Mouse (Mus musculus): ENCODE data around the gene Klk1b1. TPM values are rescaled to one million over a fixed set of nuclear protein-coding genes. Genes with fewer than 3 reads are reported as not detected.
"Not testable (repeated sequence)": the region's sequence is repeated elsewhere in the genome, so short reads cannot be mapped to it uniquely, and the experiment has no call there.

The Klk1b1 gene
- polyA plus RNA-seq, 1 experiment from 2014 or later: not detected

GRCm38 (mm10) chr7:43975761-43976160 is 9.2 kb downstream of the Klk1b1 start, which contains the start of gene Klk1b9:
TSS of gene Klk1b9 (plus strand) at chr7:43976061.
- not testable (repeated sequence) for H3K27me3 ChIP-seq (replicated peaks; ENCODE audit: control insufficient read depth, insufficient read depth, low read length); H3K4me2 ChIP-seq (ENCODE audit: low read depth, low read length); H3K9me3 ChIP-seq (ENCODE audit: control insufficient read depth, low read length); H3K9ac ChIP-seq (ENCODE audit: low read depth, low read length); H3K4me1 ChIP-seq (ENCODE audit: control insufficient read depth, insufficient read depth, low read length); H3K36me3 ChIP-seq (ENCODE audit: control insufficient read depth, insufficient read depth, low read length); H3K27ac ChIP-seq (ENCODE audit: low read length); H3K4me3 ChIP-seq (ENCODE audit: low read length); ATAC-seq
- 80% methylated on average over 1 of the region's 1 CpGs for WGBS

DNA sequence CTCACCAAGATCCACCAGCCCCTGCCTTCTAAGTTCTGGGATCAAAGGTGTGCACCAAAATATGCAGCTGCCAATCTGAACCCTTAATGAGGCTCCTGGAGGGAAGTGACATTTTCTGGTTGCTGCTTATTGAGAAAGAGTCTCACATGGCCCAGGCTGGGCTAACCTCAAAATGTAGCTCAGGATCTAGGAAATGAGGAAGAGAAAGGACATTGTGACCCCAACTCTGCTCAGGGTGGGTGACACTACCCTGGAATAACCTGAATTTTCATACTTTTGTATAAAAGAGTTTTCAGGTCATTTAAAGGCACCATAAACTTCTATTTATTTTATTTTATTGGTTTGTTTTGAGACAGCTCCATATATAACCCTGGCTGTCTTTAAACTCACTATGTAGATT is 19.1 kb downstream of the Klk1b1 start:
- no peak overlapping the region for H3K4me2 ChIP-seq (ENCODE audit: low read depth, low read length)
- ATAC-seq: no peak
- H3K4me3 ChIP-seq (ENCODE audit: low read length): no peak overlapping the region
- no peaks in the 10 kb centered on the region for H3K9me3 ChIP-seq (ENCODE audit: control insufficient read depth, low read length)
- no peak overlapping the region for H3K27ac ChIP-seq (ENCODE audit: low read length)
- H3K27me3 ChIP-seq (replicated peaks; ENCODE audit: control insufficient read depth, insufficient read depth, low read length): no peaks in the 10 kb centered on the region
- no peaks in the 10 kb centered on the region for H3K4me1 ChIP-seq (ENCODE audit: control insufficient read depth, insufficient read depth, low read length)
- no peak overlapping the region for H3K9ac ChIP-seq (ENCODE audit: low read depth, low read length)
- no peaks in the 10 kb centered on the region for H3K36me3 ChIP-seq (ENCODE audit: control insufficient read depth, insufficient read depth, low read length)

- H3K4me3 ChIP-seq (ENCODE audit: low read length); H3K36me3 ChIP-seq (ENCODE audit: control insufficient read depth, insufficient read depth, low read length); H3K27ac ChIP-seq (ENCODE audit: low read length); H3K27me3 ChIP-seq (replicated peaks; ENCODE audit: control insufficient read depth, insufficient read depth, low read length); H3K9me3 ChIP-seq (ENCODE audit: control insufficient read depth, low read length); H3K9ac ChIP-seq (ENCODE audit: low read depth, low read length); H3K4me2 ChIP-seq (ENCODE audit: low read depth, low read length); ATAC-seq; H3K4me1 ChIP-seq (ENCODE audit: control insufficient read depth, insufficient read depth, low read length): not testable (repeated sequence)
- 83% methylated on average over 1 of the region's 1 CpGs for WGBS
Observed at GRCm38 (mm10) chr7:43994821-43995220, 28.3 kb downstream of the Klk1b1 start.

- not testable (repeated sequence) for H3K27ac ChIP-seq (ENCODE audit: low read length); H3K4me1 ChIP-seq (ENCODE audit: control insufficient read depth, insufficient read depth, low read length); ATAC-seq; H3K27me3 ChIP-seq (replicated peaks; ENCODE audit: control insufficient read depth, insufficient read depth, low read length); H3K4me2 ChIP-seq (ENCODE audit: low read depth, low read length); H3K4me3 ChIP-seq (ENCODE audit: low read length); H3K9ac ChIP-seq (ENCODE audit: low read depth, low read length); H3K9me3 ChIP-seq (ENCODE audit: control insufficient read depth, low read length); H3K36me3 ChIP-seq (ENCODE audit: control insufficient read depth, insufficient read depth, low read length)
- WGBS: 75% methylated on average over 4 of the region's 4 CpGs
Observed at GRCm38 (mm10) chr7:43995577-43995976, 29.0 kb downstream of the Klk1b1 start, which contains the start of gene Klk1b11. TSS of gene Klk1b11 (plus strand) at chr7:43995877.

DNA sequence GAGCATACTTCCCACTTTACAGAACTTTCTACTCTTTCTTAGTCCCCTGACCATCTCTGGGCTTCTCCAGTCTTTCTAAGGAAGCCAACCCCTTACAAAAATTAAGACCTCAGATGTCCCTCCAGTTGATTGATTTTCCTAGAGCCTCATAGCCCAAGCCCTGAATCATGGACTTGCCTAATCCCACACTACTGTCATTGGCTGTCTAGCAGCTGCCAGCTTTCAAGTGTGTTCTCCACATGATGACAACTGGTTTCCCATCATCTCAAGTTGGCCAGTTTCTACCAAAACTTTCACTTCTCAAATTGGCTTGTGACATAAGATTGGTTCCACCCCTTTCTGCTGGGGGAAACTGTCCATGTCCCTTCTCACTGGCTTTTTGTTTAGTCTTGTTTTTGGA is 38.3 kb downstream of the Klk1b1 start:
- Histone ChIP-seq H3K27ac (ENCODE audit: low read length) (no peak overlapping the region), H3K27me3 (replicated peaks; ENCODE audit: control insufficient read depth, insufficient read depth, low read length) (no peaks in the 10 kb centered on the region), H3K4me3 (ENCODE audit: low read length) (no peak overlapping the region), H3K9ac (ENCODE audit: low read depth, low read length) (no peak overlapping the region), H3K36me3 (ENCODE audit: control insufficient read depth, insufficient read depth, low read length) (no peaks in the 10 kb centered on the region), H3K4me2 (ENCODE audit: low read depth, low read length) (no peak overlapping the region), H3K4me1 (ENCODE audit: control insufficient read depth, insufficient read depth, low read length) (no peaks in the 10 kb centered on the region), H3K9me3 (ENCODE audit: control insufficient read depth, low read length) (no peaks in the 10 kb centered on the region)
- ATAC-seq: no peak

DNA sequence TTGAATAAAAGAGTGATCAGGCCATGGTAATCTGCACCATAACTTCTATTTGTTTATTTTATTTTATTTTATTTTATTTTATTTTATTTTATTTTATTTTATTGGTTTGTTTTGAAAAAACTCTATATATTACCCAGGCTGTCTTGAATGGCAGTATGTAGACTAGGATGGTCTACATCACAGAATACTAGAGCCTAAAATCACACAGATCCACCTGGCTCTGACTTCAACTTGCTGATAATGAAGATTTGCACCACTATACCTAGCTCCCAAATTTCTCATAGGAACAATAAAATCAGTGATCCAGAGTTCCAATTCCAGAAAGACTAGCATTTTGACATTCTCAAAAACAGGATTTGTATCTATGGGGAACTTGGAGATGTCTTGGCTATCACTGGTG is 45.3 kb downstream of the Klk1b1 start, which contains the start of gene Klk1b26:
Klk1b26 (plus strand) TSS at position 301 of the 400 bp plus-strand sequence.
- not testable (repeated sequence) for H3K4me1 ChIP-seq (ENCODE audit: control insufficient read depth, insufficient read depth, low read length); ATAC-seq; H3K9ac ChIP-seq (ENCODE audit: low read depth, low read length); H3K36me3 ChIP-seq (ENCODE audit: control insufficient read depth, insufficient read depth, low read length); H3K27me3 ChIP-seq (replicated peaks; ENCODE audit: control insufficient read depth, insufficient read depth, low read length); H3K27ac ChIP-seq (ENCODE audit: low read length); H3K4me3 ChIP-seq (ENCODE audit: low read length); H3K9me3 ChIP-seq (ENCODE audit: control insufficient read depth, low read length); H3K4me2 ChIP-seq (ENCODE audit: low read depth, low read length)

DNA sequence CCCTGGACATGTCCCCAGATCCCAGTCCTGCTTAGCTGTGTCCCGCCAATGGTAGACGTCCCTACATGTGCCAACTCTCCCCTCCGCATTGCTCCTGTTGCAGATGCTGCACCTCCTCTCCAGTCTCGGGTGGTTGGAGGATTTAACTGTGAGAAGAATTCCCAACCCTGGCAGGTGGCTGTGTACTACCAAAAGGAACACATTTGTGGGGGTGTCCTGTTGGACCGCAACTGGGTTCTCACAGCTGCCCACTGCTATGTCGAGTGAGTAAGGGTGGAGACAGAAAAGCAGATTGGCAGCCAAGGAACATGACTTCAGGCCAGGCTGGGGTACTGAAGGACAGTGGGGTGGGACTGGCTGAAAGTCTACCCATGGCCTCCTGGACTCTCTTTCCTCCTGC is 48.1 kb downstream of the Klk1b1 start:
- H3K4me3 ChIP-seq (ENCODE audit: low read length); H3K36me3 ChIP-seq (ENCODE audit: control insufficient read depth, insufficient read depth, low read length); H3K27me3 ChIP-seq (replicated peaks; ENCODE audit: control insufficient read depth, insufficient read depth, low read length); ATAC-seq; H3K27ac ChIP-seq (ENCODE audit: low read length); H3K9ac ChIP-seq (ENCODE audit: low read depth, low read length); H3K4me1 ChIP-seq (ENCODE audit: control insufficient read depth, insufficient read depth, low read length); H3K9me3 ChIP-seq (ENCODE audit: control insufficient read depth, low read length); H3K4me2 ChIP-seq (ENCODE audit: low read depth, low read length): not testable (repeated sequence)
- WGBS: 77% methylated on average over 6 of the region's 6 CpGs

DNA sequence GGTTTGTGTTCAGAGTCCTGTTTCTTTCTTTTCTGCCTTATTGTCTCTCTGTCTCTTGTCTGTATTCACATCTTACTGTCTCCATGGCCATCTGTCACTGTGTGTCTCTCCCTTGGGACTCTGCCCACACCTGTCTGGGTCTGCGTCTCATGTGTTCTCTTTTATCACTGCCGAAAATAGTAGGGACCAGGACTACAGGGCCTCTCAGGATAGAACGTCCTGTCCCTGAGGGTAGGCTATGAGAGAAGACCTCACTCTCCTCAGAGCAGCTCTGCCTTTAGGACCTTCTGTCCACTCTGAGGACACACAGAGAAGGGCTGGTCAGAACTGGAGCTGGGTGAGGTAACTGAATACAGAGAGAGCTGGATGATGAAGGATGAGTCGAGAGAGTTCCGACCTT is 48.5 kb downstream of the Klk1b1 start:
- no peak overlapping the region for H3K9ac ChIP-seq (ENCODE audit: low read depth, low read length)
- no peaks in the 10 kb centered on the region for H3K9me3 ChIP-seq (ENCODE audit: control insufficient read depth, low read length)
- H3K27ac ChIP-seq (ENCODE audit: low read length): no peak overlapping the region
- H3K36me3 ChIP-seq (ENCODE audit: control insufficient read depth, insufficient read depth, low read length): no peaks in the 10 kb centered on the region
- WGBS: 81% methylated on average over 5 of the region's 5 CpGs
- H3K27me3 ChIP-seq (replicated peaks; ENCODE audit: control insufficient read depth, insufficient read depth, low read length): no peaks in the 10 kb centered on the region
- no peaks in the 10 kb centered on the region for H3K4me1 ChIP-seq (ENCODE audit: control insufficient read depth, insufficient read depth, low read length)
- no peak for ATAC-seq
- no peak overlapping the region for H3K4me3 ChIP-seq (ENCODE audit: low read length)
- H3K4me2 ChIP-seq (ENCODE audit: low read depth, low read length): no peak overlapping the region

Other genes starting within 250 kb of the Klk1b1 start
- not detected in 2 replicates for gene Klk12, start 197.9 kb upstream of the Klk1b1 start, polyA plus RNA-seq (2015; fragmentation: Nextera tagmentation; extraction: Ambion mirVana)
- 0.75 and 1.7 TPM in 2 replicates for gene Klk11, start 192.1 kb upstream of the Klk1b1 start, polyA plus RNA-seq (2015; fragmentation: Nextera tagmentation; extraction: Ambion mirVana)
- 2.5 and 6.3 TPM in 2 replicates for gene Klk10, start 185.7 kb upstream of the Klk1b1 start, polyA plus RNA-seq (2015; fragmentation: Nextera tagmentation; extraction: Ambion mirVana)
- 0.15 TPM in 1 of 2 replicates, not detected in the other for gene Klk9, start 174.9 kb upstream of the Klk1b1 start, polyA plus RNA-seq (2015; fragmentation: Nextera tagmentation; extraction: Ambion mirVana)
- gene Klk8, start 169.2 kb upstream of the Klk1b1 start, polyA plus RNA-seq (2015; fragmentation: Nextera tagmentation; extraction: Ambion mirVana): 9.4 and 12.9 TPM in 2 replicates
- not detected in 2 replicates for gene Klk7, start 155.5 kb upstream of the Klk1b1 start, polyA plus RNA-seq (2015; fragmentation: Nextera tagmentation; extraction: Ambion mirVana)
- 0.10 TPM in 1 of 2 replicates, not detected in the other for gene Klk6, start 142.3 kb upstream of the Klk1b1 start, polyA plus RNA-seq (2015; fragmentation: Nextera tagmentation; extraction: Ambion mirVana)
- gene Klk5, start 124.8 kb upstream of the Klk1b1 start, polyA plus RNA-seq (2015; fragmentation: Nextera tagmentation; extraction: Ambion mirVana): not detected in 2 replicates
- gene Klk4, start 85.6 kb upstream of the Klk1b1 start, polyA plus RNA-seq (2015; fragmentation: Nextera tagmentation; extraction: Ambion mirVana): not detected in 2 replicates
- 0.17 TPM in 1 of 2 replicates, not detected in the other for gene Klk15, start 33.0 kb upstream of the Klk1b1 start, polyA plus RNA-seq (2015; fragmentation: Nextera tagmentation; extraction: Ambion mirVana)
- gene Klk1b8, start 16.1 kb upstream of the Klk1b1 start, polyA plus RNA-seq (2015; fragmentation: Nextera tagmentation; extraction: Ambion mirVana): 0.97 and 1.2 TPM in 2 replicates
- not detected in 2 replicates for gene Klk1b9, start 9.3 kb downstream of the Klk1b1 start, polyA plus RNA-seq (2015; fragmentation: Nextera tagmentation; extraction: Ambion mirVana)
- gene Klk1b11, start 29.1 kb downstream of the Klk1b1 start, polyA plus RNA-seq (2015; fragmentation: Nextera tagmentation; extraction: Ambion mirVana): not detected in 2 replicates
- not detected in 2 replicates for gene Klk1b26, start 45.4 kb downstream of the Klk1b1 start, polyA plus RNA-seq (2015; fragmentation: Nextera tagmentation; extraction: Ambion mirVana)
- not detected in 2 replicates for gene Klk1b27, start 85.5 kb downstream of the Klk1b1 start, polyA plus RNA-seq (2015; fragmentation: Nextera tagmentation; extraction: Ambion mirVana)
- gene Klk1b21, start 135.6 kb downstream of the Klk1b1 start, polyA plus RNA-seq (2015; fragmentation: Nextera tagmentation; extraction: Ambion mirVana): not detected in 2 replicates
- gene Klk1b22, start 145.9 kb downstream of the Klk1b1 start, polyA plus RNA-seq (2015; fragmentation: Nextera tagmentation; extraction: Ambion mirVana): not detected in 2 replicates
- 0.20 TPM in 1 of 2 replicates, not detected in the other for gene Klk1b16, start 170.0 kb downstream of the Klk1b1 start, polyA plus RNA-seq (2015; fragmentation: Nextera tagmentation; extraction: Ambion mirVana)
- gene Klk1b24, start 221.5 kb downstream of the Klk1b1 start, polyA plus RNA-seq (2015; fragmentation: Nextera tagmentation; extraction: Ambion mirVana): not detected in 2 replicates
- 0.21 and 0.55 TPM in 2 replicates for gene Klk1b3, start 231.4 kb downstream of the Klk1b1 start, polyA plus RNA-seq (2015; fragmentation: Nextera tagmentation; extraction: Ambion mirVana)
- 0.16 and 0.37 TPM in 2 replicates for gene Klk1b4, start 240.7 kb downstream of the Klk1b1 start, polyA plus RNA-seq (2015; fragmentation: Nextera tagmentation; extraction: Ambion mirVana)
- gene Klk1b5, start 249.2 kb downstream of the Klk1b1 start, polyA plus RNA-seq (2015; fragmentation: Nextera tagmentation; extraction: Ambion mirVana): 0.10 and 0.16 TPM in 2 replicates